Mouse (Mus musculus) megakaryocyte-erythroid progenitor cell, adult 5 weeks (primary cell): ENCODE measurements around the gene Ptpn7. TPM values are rescaled to one million over a fixed set of nuclear protein-coding genes. Genes with fewer than 3 reads are reported as not detected.

Experiments used
- polyA plus RNA-seq: library from polyadenylated mRNA; stranded (reverse); fragments of >175 nt; gene quantifications from 2 replicates; pipeline ENCODE4 v1.2.3, GENCODE M21; 2012

Ptpn7 gene
- 136 and 153 TPM in 2 replicates for polyA plus RNA-seq

GRCm38 (mm10) chr1:135132473-135132872 lies at the start of gene Ptpn7:
Gene Ptpn7 (plus strand): TSS chr1:135132700.

GRCm38 (mm10) chr1:135105124-135105523 lies 27.4 kb upstream of the Ptpn7 start, which contains the start of gene Lgr6:
Gene Lgr6 (minus strand): TSS chr1:135105276.

GRCm38 (mm10) chr1:135146077-135146945 lies 13.8 kb downstream of the Ptpn7 start, which contains the start of gene Arl8a:
Gene Arl8a (plus strand): TSS chr1:135146824.

GRCm38 (mm10) chr1:135167435-135167834 lies 34.9 kb downstream of the Ptpn7 start, which contains the start of gene Gpr37l1:
Gene Gpr37l1 (minus strand): TSS chr1:135167681.

Other genes starting within 250 kb of the Ptpn7 start
- gene Ppp1r12b, start 176.8 kb upstream of the Ptpn7 start, polyA plus RNA-seq: 1.9 and 3.7 TPM in 2 replicates
- gene Ube2t, start 170.1 kb upstream of the Ptpn7 start, polyA plus RNA-seq: 29.2 and 29.6 TPM in 2 replicates
- 0.03 TPM in 1 of 2 replicates, not detected in the other for gene Lgr6, start 27.4 kb upstream of the Ptpn7 start, polyA plus RNA-seq
- gene Arl8a, start 14.1 kb downstream of the Ptpn7 start, polyA plus RNA-seq: 68.3 and 85.1 TPM in 2 replicates
- not detected in 2 replicates for gene Gpr37l1, start 35.0 kb downstream of the Ptpn7 start, polyA plus RNA-seq
- 0.05 and 0.15 TPM in 2 replicates for gene Elf3, start 125.9 kb downstream of the Ptpn7 start, polyA plus RNA-seq
- 83.0 and 119 TPM in 2 replicates for gene Rnpep, start 151.4 kb downstream of the Ptpn7 start, polyA plus RNA-seq
- gene Timm17a, start 181.1 kb downstream of the Ptpn7 start, polyA plus RNA-seq: 0.67 and 1.7 TPM in 2 replicates
- gene Lmod1, start 192.1 kb downstream of the Ptpn7 start, polyA plus RNA-seq: not detected in 2 replicates
- gene Shisa4, start 242.5 kb downstream of the Ptpn7 start, polyA plus RNA-seq: 0.03 and 0.18 TPM in 2 replicates